Mouse (Mus musculus) neutrophil, adult 65 days (primary cell): ENCODE data around the gene Gm16867. TPM values are rescaled to one million over a fixed set of nuclear protein-coding genes. Genes with fewer than 3 reads are reported as not detected.

Experiments used
- total RNA-seq: library from RNA; stranded (reverse); gene quantifications from 2 replicates; pipeline ENCODE4 v1.2.4, GENCODE M21; 2023

Gene Gm16867
- 6.7 and 11.9 TPM in 2 replicates for total RNA-seq

DNA sequence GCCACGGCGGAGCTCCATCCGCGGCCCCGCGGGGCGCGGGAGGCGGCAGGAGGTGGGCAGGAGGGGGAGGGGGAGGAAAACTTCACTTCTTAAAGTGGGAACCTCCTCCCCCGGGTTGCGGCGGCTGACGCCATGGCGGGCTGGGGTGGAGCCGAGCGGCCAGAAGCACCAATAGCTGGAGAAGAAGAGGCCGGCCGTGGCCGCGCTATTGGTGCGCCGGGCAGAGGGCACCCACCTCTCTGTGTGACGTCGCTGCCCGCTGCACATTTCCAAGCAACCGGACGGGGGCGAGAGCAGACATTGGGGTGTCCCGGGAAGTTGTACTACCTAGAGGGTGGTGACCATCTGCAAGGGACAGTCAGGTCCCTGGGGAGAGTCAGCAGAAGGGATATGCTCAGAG, at the start of gene Gm16867:
Gm16867 (minus strand) TSS at position 189 of the 400 bp plus-strand sequence.

DNA sequence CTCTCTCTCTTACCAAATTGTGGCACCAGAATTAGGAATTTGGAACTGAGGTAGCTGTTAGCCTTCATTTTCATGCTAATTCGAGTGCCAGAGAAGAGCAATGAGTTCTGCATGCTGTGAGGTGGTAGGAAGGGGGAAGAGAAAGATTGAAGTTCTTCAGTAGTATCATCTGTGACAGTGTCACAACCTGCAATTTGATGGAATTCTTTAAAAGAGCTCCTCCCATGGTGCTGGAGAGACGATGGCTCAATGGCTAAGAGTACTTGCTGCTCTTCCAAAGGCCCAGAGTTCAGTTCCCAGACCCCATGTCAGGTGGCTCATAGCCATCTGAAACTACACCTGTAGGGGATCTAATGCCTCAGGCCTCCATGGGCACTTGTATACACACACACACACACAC, 9.3 kb upstream of the Gm16867 start, which contains the start of gene Gm27179:
Gm27179 (minus strand) TSS at position 101 of the 400 bp plus-strand sequence.

Other genes with a start within 250 kb of the Gm16867 start
- gene Synb, start 209.1 kb downstream of the Gm16867 start, total RNA-seq = not detected in 2 replicates
- gene Gm27179, start 9.2 kb upstream of the Gm16867 start, total RNA-seq = not detected in 2 replicates
- gene Entpd4b, start 52.1 kb upstream of the Gm16867 start, total RNA-seq = 1.6 and 1.9 TPM in 2 replicates